ENCODE assay signal across 15 mouse cellular contexts in genomic region chr7:45637710-45638109, GRCm38 (mm10). TPM values are rescaled to one million over a fixed set of nuclear protein-coding genes. Genes with fewer than 3 reads are reported as not detected.
DNase-seq lines count a peak whose midpoint lies in the region; ATAC-seq and TF ChIP-seq lines count a peak whose summit lies in the region.
"Had no signal": no experiment of that assay in that cellular context is flagged by ENCODE, and none has a peak within 500 bp of the region (broad histone marks: within the 10 kb centered on the region; RNA-seq: fewer than 3 reads in every experiment).

No protein-coding gene starts in this region.

- H3K9ac ChIP-seq in lung, embryonic 15.5 days, result no peak overlapping the region; the same call in 1 of the 2 replicates
- H3K9ac ChIP-seq in hindbrain, embryonic 14.5 days, result no peak overlapping the region
- H3K9ac ChIP-seq in neural tube, embryonic 15.5 days (replicated peaks), result no peak overlapping the region

- H3K4me3 ChIP-seq in gastrocnemius, adult 2 months, result peak overlapping the region; percentile 63
- no peak overlapping the region for H3K4me3 ChIP-seq in lung, embryonic 15.5 days
- no peak overlapping the region for H3K4me3 ChIP-seq in hindbrain, embryonic 14.5 days (replicated peaks; ENCODE audit: low read length)
- no peak overlapping the region; the same call in 1 of the 2 replicates for H3K4me3 ChIP-seq in neural tube, embryonic 15.5 days (replicated peaks)

- peaks cover 6% of the 10 kb centered on the region; the same call in 1 of the 2 replicates for H3K27me3 ChIP-seq in lung, embryonic 15.5 days
- H3K27me3 ChIP-seq in hindbrain, embryonic 14.5 days (ENCODE audit: control insufficient read depth, insufficient read depth, low read length), result peaks cover 3% of the 10 kb centered on the region; the same call in 1 of the 2 replicates
- H3K27me3 ChIP-seq in neural tube, embryonic 15.5 days (replicated peaks), result 0 out of 2 replicates have a peak, but pooled peaks cover 7% of the 10 kb centered on the region

- H3K4me2 ChIP-seq in lung, embryonic 15.5 days, result peak overlapping the region; percentile 52; the same call in 1 of the 2 replicates
- peak overlapping the region; percentile 58; the same call in 1 of the 2 replicates for H3K4me2 ChIP-seq in hindbrain, embryonic 14.5 days (replicated peaks)
- peak overlapping the region; percentile 60 for H3K4me2 ChIP-seq in neural tube, embryonic 15.5 days

- no peak for ATAC-seq in lung, embryonic 15.5 days (ENCODE audit: borderline replicate concordance, extremely low read depth, low FRiP score, low TSS enrichment)
- no peak for ATAC-seq in hindbrain, embryonic 14.5 days (ENCODE audit: low FRiP score)
- no peak for ATAC-seq in neural tube, embryonic 15.5 days (ENCODE audit: low FRiP score)
- ATAC-seq: CD4-positive, CD25-positive, alpha-beta regulatory T cell, adult 4 months had no signal

- no peak for TF ChIP-seq CTCF in gastrocnemius, adult 2 months (IDR thresholded peaks at IDR 0.05)

- H3K9me3 ChIP-seq in lung, embryonic 15.5 days, result no peaks in the 10 kb centered on the region
- no peaks in the 10 kb centered on the region for H3K9me3 ChIP-seq in hindbrain, embryonic 14.5 days (ENCODE audit: control insufficient read depth, low read length)
- no peaks in the 10 kb centered on the region for H3K9me3 ChIP-seq in neural tube, embryonic 15.5 days (replicated peaks)

- peaks cover 61% of the 10 kb centered on the region for H3K4me1 ChIP-seq in lung, embryonic 15.5 days
- H3K4me1 ChIP-seq in hindbrain, embryonic 14.5 days (replicated peaks; ENCODE audit: control insufficient read depth, insufficient read depth, low read length), result peaks cover 15% of the 10 kb centered on the region
- H3K4me1 ChIP-seq in neural tube, embryonic 15.5 days, result peaks cover 30% of the 10 kb centered on the region

- peaks cover 10% of the 10 kb centered on the region; the same call in 1 of the 2 replicates for H3K36me3 ChIP-seq in lung, embryonic 15.5 days
- 0 out of 2 replicates have a peak, but pooled peaks cover 5% of the 10 kb centered on the region for H3K36me3 ChIP-seq in hindbrain, embryonic 14.5 days (replicated peaks; ENCODE audit: control insufficient read depth, insufficient read depth)
- peaks cover 12% of the 10 kb centered on the region; the same call in 1 of the 2 replicates for H3K36me3 ChIP-seq in neural tube, embryonic 15.5 days

- intact Hi-C loops in gastrocnemius, adult 2 months (cut with DNase I), result no loop called here

- peak overlapping the region; percentile 90 for H3K27ac ChIP-seq in gastrocnemius, adult 2 months
- H3K27ac ChIP-seq in lung, embryonic 15.5 days, result no peak overlapping the region
- no peak overlapping the region for H3K27ac ChIP-seq in hindbrain, embryonic 14.5 days
- no peak overlapping the region for H3K27ac ChIP-seq in neural tube, embryonic 15.5 days (replicated peaks)

- no peak for DNase-seq in gastrocnemius, adult 2 months
- DNase-seq in gastrocnemius, postnatal 4 days (ENCODE audit: low spot score in 2 of 2), result no peak
- DNase-seq in lung, postnatal 25 days (ENCODE audit: low spot score), result no peak
- DNase-seq in hindbrain, embryonic 14.5 days (ENCODE audit: low spot score), result no peak
- no peak for DNase-seq in frontal cortex, postnatal 25 days (ENCODE audit: low spot score in 2 of 2)
- no peak for DNase-seq in layer of hippocampus, postnatal 25 days (ENCODE audit: extremely low spot score in 1 of 2, low spot score in 1 of 2)
- DNase-seq: adrenal gland, postnatal 36 days; gastrocnemius, postnatal 14 days; heart, postnatal 36 days; kidney, postnatal 4 days; lung, postnatal 10 days had no signal

- 84% methylated on average over 6 of the region's 6 CpGs for WGBS in lung, embryonic 15.5 days
- WGBS in hindbrain, embryonic 14.5 days, result 94% methylated on average over 6 of the region's 6 CpGs
- WGBS in neural tube, embryonic 15.5 days, result 95% methylated on average over 6 of the region's 6 CpGs

RNA-seq across cellular contexts. Expression of gene Mamstr, which starts 2.1 kb away (rescaled TPM):
- total RNA-seq in gastrocnemius, adult 2 months (2021), result 10 to 100 TPM; 18.7 to 44.9 TPM
- 100 to 1,000 TPM; 170 to 187 TPM for total RNA-seq in gastrocnemius, postnatal 4 days (2021)
- 7.7 and 9.5 TPM in 2 replicates for polyA plus RNA-seq in lung, embryonic 15.5 days (2015; fragmentation: Nextera tagmentation; extraction: Ambion mirVana)
- polyA plus RNA-seq in hindbrain, embryonic 14.5 days (2014; fragmentation: Nextera tagmentation; extraction: Ambion mirVana), result 3.0 and 3.1 TPM in 2 replicates
- polyA plus RNA-seq in neural tube, embryonic 15.5 days (2015; fragmentation: Nextera tagmentation; extraction: Ambion mirVana), result 4.5 and 5.6 TPM in 2 replicates
- total RNA-seq in layer of hippocampus, postnatal 25 days (2021), result 1 to 10 TPM; 3.1 to 3.4 TPM

RNA-seq across cellular contexts. Expression of gene Rasip1, which starts 10.4 kb away (rescaled TPM):
- 1 to 10 TPM; 5.7 to 8.0 TPM for total RNA-seq in gastrocnemius, adult 2 months (2021)
- 10 to 100 TPM; 23.0 to 25.6 TPM for total RNA-seq in gastrocnemius, postnatal 4 days (2021)
- 32.4 and 33.3 TPM in 2 replicates for polyA plus RNA-seq in lung, embryonic 15.5 days (2015; fragmentation: Nextera tagmentation; extraction: Ambion mirVana)
- polyA plus RNA-seq in hindbrain, embryonic 14.5 days (2014; fragmentation: Nextera tagmentation; extraction: Ambion mirVana), result 17.2 and 18.3 TPM in 2 replicates
- polyA plus RNA-seq in neural tube, embryonic 15.5 days (2015; fragmentation: Nextera tagmentation; extraction: Ambion mirVana), result 15.4 and 17.6 TPM in 2 replicates
- 1 to 10 TPM; 6.1 to 6.5 TPM for total RNA-seq in layer of hippocampus, postnatal 25 days (2021)

RNA-seq across cellular contexts. Expression of gene Izumo1, which starts 16.1 kb away (rescaled TPM):
- total RNA-seq in gastrocnemius, adult 2 months (2021), result under 1 TPM in 1 of 2 experiments, not detected in 1; 0.20 TPM
- under 1 TPM; 0.34 to 0.36 TPM for total RNA-seq in gastrocnemius, postnatal 4 days (2021)
- 0.15 and 0.29 TPM in 2 replicates for polyA plus RNA-seq in lung, embryonic 15.5 days (2015; fragmentation: Nextera tagmentation; extraction: Ambion mirVana)
- polyA plus RNA-seq in hindbrain, embryonic 14.5 days (2014; fragmentation: Nextera tagmentation; extraction: Ambion mirVana), result not detected in 2 replicates
- polyA plus RNA-seq in neural tube, embryonic 15.5 days (2015; fragmentation: Nextera tagmentation; extraction: Ambion mirVana), result 0.14 TPM in 1 of 2 replicates, not detected in the other
- total RNA-seq in layer of hippocampus, postnatal 25 days (2021), result not detected
- polyA plus RNA-seq: CD4-positive, CD25-positive, alpha-beta regulatory T cell, adult 4 months had no signal

RNA-seq across cellular contexts. Expression of gene Fut1, which starts 20.6 kb away (rescaled TPM):
- total RNA-seq in gastrocnemius, adult 2 months (2021), result not detected
- not detected for total RNA-seq in gastrocnemius, postnatal 4 days (2021)
- 0.47 and 0.49 TPM in 2 replicates for polyA plus RNA-seq in lung, embryonic 15.5 days (2015; fragmentation: Nextera tagmentation; extraction: Ambion mirVana)
- not detected in 2 replicates for polyA plus RNA-seq in hindbrain, embryonic 14.5 days (2014; fragmentation: Nextera tagmentation; extraction: Ambion mirVana)
- 0.69 TPM in 1 of 2 replicates, not detected in the other for polyA plus RNA-seq in neural tube, embryonic 15.5 days (2015; fragmentation: Nextera tagmentation; extraction: Ambion mirVana)
- not detected for total RNA-seq in layer of hippocampus, postnatal 25 days (2021)
- total RNA-seq: adrenal gland, postnatal 36 days; heart, postnatal 36 days; left cerebral cortex, postnatal 14 days had no signal
- polyA plus RNA-seq: CD4-positive, CD25-positive, alpha-beta regulatory T cell, adult 4 months had no signal

RNA-seq across cellular contexts. Expression of gene Fgf21, which starts 22.4 kb away (rescaled TPM):
- not detected for total RNA-seq in gastrocnemius, adult 2 months (2021)
- not detected for total RNA-seq in gastrocnemius, postnatal 4 days (2021)
- polyA plus RNA-seq in lung, embryonic 15.5 days (2015; fragmentation: Nextera tagmentation; extraction: Ambion mirVana), result 0.42 TPM in 1 of 2 replicates, not detected in the other
- polyA plus RNA-seq in hindbrain, embryonic 14.5 days (2014; fragmentation: Nextera tagmentation; extraction: Ambion mirVana), result not detected in 2 replicates
- 0.17 and 2.3 TPM in 2 replicates for polyA plus RNA-seq in neural tube, embryonic 15.5 days (2015; fragmentation: Nextera tagmentation; extraction: Ambion mirVana)
- not detected for total RNA-seq in layer of hippocampus, postnatal 25 days (2021)
- total RNA-seq: gastrocnemius, postnatal 14 days; heart, postnatal 36 days; left cerebral cortex, postnatal 14 days had no signal
- polyA plus RNA-seq: CD4-positive, CD25-positive, alpha-beta regulatory T cell, adult 4 months had no signal

Comparison
In these comparisons a context has a peak if more than half of its experiments do, and no peak if none do; other contexts are left out.
1. RNA of gene Mamstr, which starts 2.1 kb away (total RNA-seq): 170 to 187 TPM in gastrocnemius, postnatal 4 days and 18.7 to 44.9 TPM in gastrocnemius, adult 2 months; 3.1 to 3.4 TPM in layer of hippocampus, postnatal 25 days; every median in the first group is over 4 times any median in the second.
2. Peak in every context shown above with its lines, with median percentiles within 50 percentile points of each other: H3K4me2 ChIP-seq.